In the genomic region with DNA sequence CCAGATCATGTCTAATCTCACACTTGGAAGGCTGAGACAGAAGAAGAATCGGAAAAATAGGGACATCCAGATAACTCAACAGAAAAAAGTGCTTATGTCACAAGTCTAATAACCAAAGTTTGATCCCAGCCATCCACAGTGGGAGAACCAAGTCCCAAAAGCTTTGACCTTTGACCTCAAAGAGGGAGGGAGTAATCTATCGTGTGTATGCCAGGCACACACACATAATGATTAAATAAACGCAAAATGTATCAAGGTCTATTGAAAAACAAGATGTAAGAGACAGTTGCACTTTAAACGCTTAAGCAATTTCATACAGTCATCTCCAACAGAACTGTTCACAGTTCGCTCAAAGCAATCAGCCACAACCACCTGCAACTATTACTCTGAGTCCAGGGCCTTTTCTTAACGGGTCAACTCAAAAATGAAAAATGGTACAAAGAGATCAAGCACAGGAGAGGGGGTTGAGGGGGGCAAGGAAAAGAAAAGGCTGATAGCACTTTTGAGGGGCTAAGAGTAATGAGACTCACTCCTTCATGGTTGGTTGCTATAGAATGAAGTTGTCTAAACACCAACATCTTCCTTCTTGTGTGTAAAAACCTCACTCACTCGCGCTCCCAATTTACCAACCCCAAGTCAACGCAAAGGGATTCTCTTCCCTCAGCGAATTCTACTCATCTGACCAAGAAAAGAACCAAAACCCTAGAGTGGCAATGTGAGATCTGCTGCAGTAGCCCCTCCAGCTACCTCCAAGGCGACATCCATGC, we compare ENCODE assay signal across 8 mouse cellular contexts. TPM values are rescaled to one million over a fixed set of nuclear protein-coding genes. Genes with fewer than 3 reads are reported as not detected.
DNase-seq lines count a peak whose midpoint lies in the region; ATAC-seq and TF ChIP-seq lines count a peak whose summit lies in the region.

No protein-coding gene starts in this region.

- no peak for DNase-seq in kidney, adult 8-10 months
- DNase-seq in MEL (ENCODE audit: low read depth, low spot score): peak; percentile 60
- no peak for DNase-seq in layer of hippocampus, postnatal 36 days
- DNase-seq in ovary, adult 18-20 months (ENCODE audit: low spot score): no peak
- no peak for DNase-seq in right cerebral cortex, postnatal 10 days (ENCODE audit: low spot score in 2 of 2)

- peaks cover 8% of the 10 kb centered on the region for H3K79me2 ChIP-seq in MEL (ENCODE audit: control insufficient read depth, insufficient read depth, low read length, poor library complexity)

- H3K4me1 ChIP-seq in kidney, embryonic 15.5 days: peaks cover 18% of the 10 kb centered on the region
- H3K4me1 ChIP-seq in MEL (ENCODE audit: control insufficient read depth in 1 of 2, insufficient read depth in 2 of 2, low read length in 2 of 2): peaks cover 0 to 6% of the 10 kb centered on the region in 2 experiments; a peak in 2 of 4 replicates
- peaks cover 23% of the 10 kb centered on the region for H3K4me1 ChIP-seq in forebrain, embryonic 12.5 days
- peaks cover 25% of the 10 kb centered on the region for H3K4me1 ChIP-seq in liver, embryonic 15.5 days (replicated peaks)

- peak overlapping the region; percentile 77 for H3K4me2 ChIP-seq in kidney, embryonic 15.5 days
- peak overlapping the region; percentile 75 for H3K4me2 ChIP-seq in forebrain, embryonic 12.5 days
- H3K4me2 ChIP-seq in liver, embryonic 15.5 days: peak overlapping the region; percentile 98

- no peak for TF ChIP-seq RAD21 in MEL (IDR thresholded peaks at IDR 0.05; ENCODE audit: low read depth, low read length)

- peak in 1 of 2 experiments; percentile 6; a peak in 1 of 4 replicates for TF ChIP-seq EP300 in MEL (IDR thresholded peaks at IDR 0.05; ENCODE audit: low read depth in 1 of 2, low read length in 2 of 2)

- H3K36me3 ChIP-seq in kidney, embryonic 15.5 days: no peaks in the 10 kb centered on the region
- H3K36me3 ChIP-seq in MEL (ENCODE audit: control insufficient read depth in 1 of 2, insufficient read depth in 2 of 2, low read length in 2 of 2): peaks cover 0 to 4% of the 10 kb centered on the region in 2 experiments; a peak in 2 of 4 replicates
- no peaks in the 10 kb centered on the region for H3K36me3 ChIP-seq in forebrain, embryonic 12.5 days (replicated peaks)
- H3K36me3 ChIP-seq in liver, embryonic 15.5 days (replicated peaks): no peaks in the 10 kb centered on the region

- H3K9ac ChIP-seq in kidney, embryonic 15.5 days: peak overlapping the region; percentile 89
- H3K9ac ChIP-seq in MEL (ENCODE audit: control insufficient read depth, low read depth, low read length, poor library complexity, severe bottlenecking): peak overlapping the region; percentile 96
- H3K9ac ChIP-seq in forebrain, embryonic 12.5 days: peak overlapping the region; percentile 93
- H3K9ac ChIP-seq in liver, embryonic 15.5 days: peak overlapping the region; percentile 89

- ATAC-seq in kidney, embryonic 15.5 days (replicated peaks; ENCODE audit: low FRiP score): no peak
- ATAC-seq in forebrain, embryonic 12.5 days (ENCODE audit: low FRiP score): no peak
- ATAC-seq in liver, embryonic 15.5 days (ENCODE audit: insufficient read depth): no peak

- peak overlapping the region; percentile 98 for H3K27ac ChIP-seq in kidney, embryonic 15.5 days
- H3K27ac ChIP-seq in MEL (ENCODE audit: control insufficient read depth, low read depth, low read length): peak overlapping the region; percentile 34
- peak overlapping the region; percentile 97; the same call in 1 of the 2 replicates for H3K27ac ChIP-seq in forebrain, embryonic 12.5 days
- no peak overlapping the region for H3K27ac ChIP-seq in liver, embryonic 15.5 days (replicated peaks)

- WGBS in kidney, embryonic 15.5 days: 24% methylated on average over 11 of the region's 11 CpGs
- 28% methylated on average over 11 of the region's 11 CpGs for WGBS in forebrain, embryonic 12.5 days
- 33% methylated on average over 11 of the region's 11 CpGs for WGBS in liver, embryonic 15.5 days (ENCODE audit: insufficient replicate concordance)

- no peaks in the 10 kb centered on the region for H3K27me3 ChIP-seq in kidney, embryonic 15.5 days
- no peaks in the 10 kb centered on the region for H3K27me3 ChIP-seq in MEL (ENCODE audit: control insufficient read depth in 1 of 2, insufficient read depth in 2 of 2, low read length in 2 of 2)
- no peaks in the 10 kb centered on the region for H3K27me3 ChIP-seq in forebrain, embryonic 12.5 days
- H3K27me3 ChIP-seq in liver, embryonic 15.5 days: no peaks in the 10 kb centered on the region

- TF ChIP-seq CTCF in MEL (IDR thresholded peaks at IDR 0.05 in 2 of 3, conservative IDR thresholded peaks at IDR 0.05 in 1 of 3; ENCODE audit: control insufficient read depth in 1 of 3, insufficient read depth in 1 of 3, low read depth in 2 of 3, low read length in 3 of 3, poor library complexity in 1 of 3, severe bottlenecking in 1 of 3): no peak

- TF ChIP-seq POLR2A in MEL (IDR thresholded peaks at IDR 0.05; ENCODE audit: control insufficient read depth in 1 of 2, insufficient read depth in 1 of 2, low read depth in 1 of 2, low read length in 2 of 2, poor library complexity in 1 of 2): no peak

- H3K4me3 ChIP-seq in kidney, embryonic 15.5 days (replicated peaks): peak overlapping the region; percentile 97
- H3K4me3 ChIP-seq in MEL (ENCODE audit: control insufficient read depth in 1 of 2, insufficient read depth in 1 of 2, low read depth in 2 of 2, low read length in 2 of 2): peak overlapping the region; percentile 69 to 79
- H3K4me3 ChIP-seq in forebrain, embryonic 12.5 days (replicated peaks): peak overlapping the region; percentile 90
- H3K4me3 ChIP-seq in liver, embryonic 15.5 days (replicated peaks): peak overlapping the region; percentile 95

- no peaks in the 10 kb centered on the region for H3K9me3 ChIP-seq in kidney, embryonic 15.5 days (replicated peaks)
- no peaks in the 10 kb centered on the region for H3K9me3 ChIP-seq in MEL (replicated peaks; ENCODE audit: insufficient read depth, low read length)
- H3K9me3 ChIP-seq in forebrain, embryonic 12.5 days: no peaks in the 10 kb centered on the region
- no peaks in the 10 kb centered on the region for H3K9me3 ChIP-seq in liver, embryonic 15.5 days (replicated peaks)

TF ChIP-seq in MEL, 35 proteins besides CTCF, POLR2A, EP300 and RAD21:
- TF ChIP-seq CHD1 (IDR thresholded peaks at IDR 0.05; ENCODE audit: low read depth, low read length) (peak; percentile 65; the same call in 1 of the 2 replicates), ETS1 (IDR thresholded peaks at IDR 0.05; ENCODE audit: low read depth, low read length) (0 out of 2 replicates have a peak, but pooled peaks have one; percentile 5), KAT2A (conservative IDR thresholded peaks at IDR 0.05; ENCODE audit: low read depth, low read length) (no peak)

RNA-seq across cellular contexts. Expression of a gene that starts 1.0 kb away (rescaled TPM):
- polyA plus RNA-seq in kidney, embryonic 15.5 days (2015; fragmentation: Nextera tagmentation; extraction: Ambion mirVana): 18.6 and 19.8 TPM in 2 replicates
- 3.8 and 4.0 TPM in 2 replicates for total RNA-seq in MEL (2012; rRNA removed)
- polyA plus RNA-seq in MEL (2012; ENCODE audit: insufficient read depth in 1 of 2, insufficient read length in 2 of 2, low read depth in 1 of 2, low replicate concordance in 2 of 2, missing spikeins in 1 of 2): 10 to 100 TPM in 1 of 2 experiments, 1 to 10 TPM in 1; 9.4 to 79.9 TPM
- polyA plus RNA-seq in forebrain, embryonic 12.5 days (2016; fragmentation: Nextera tagmentation; extraction: Ambion mirVana): 32.9 and 34.9 TPM in 2 replicates
- polyA plus RNA-seq in liver, embryonic 15.5 days (2015; fragmentation: Nextera tagmentation; extraction: Ambion mirVana): 3.0 and 3.7 TPM in 2 replicates
- total RNA-seq in layer of hippocampus, postnatal 36 days (2021): 10 to 100 TPM; 56.7 to 62.8 TPM

RNA-seq across cellular contexts. Expression of a gene that starts 55.6 kb away (rescaled TPM):
- 27.0 and 27.3 TPM in 2 replicates for polyA plus RNA-seq in kidney, embryonic 15.5 days (2015; fragmentation: Nextera tagmentation; extraction: Ambion mirVana)
- 11.1 and 13.5 TPM in 2 replicates for total RNA-seq in MEL (2012; rRNA removed)
- polyA plus RNA-seq in MEL (2012; ENCODE audit: insufficient read depth in 1 of 2, insufficient read length in 2 of 2, low read depth in 1 of 2, low replicate concordance in 2 of 2, missing spikeins in 1 of 2): 10 to 100 TPM in 1 of 2 experiments, not detected in 1; 19.1 TPM
- polyA plus RNA-seq in forebrain, embryonic 12.5 days (2016; fragmentation: Nextera tagmentation; extraction: Ambion mirVana): 22.8 and 25.2 TPM in 2 replicates
- polyA plus RNA-seq in liver, embryonic 15.5 days (2015; fragmentation: Nextera tagmentation; extraction: Ambion mirVana): 8.6 and 10.0 TPM in 2 replicates
- 10 to 100 TPM; 37.3 to 37.7 TPM for total RNA-seq in layer of hippocampus, postnatal 36 days (2021)
